Mouse (Mus musculus) MN1 (cell line): Measurements from ENCODE around the gene Rpl10.

Experiments
- DNase-seq: peaks from one replicate; pipeline ENCODE4 v3.0.0-alpha.2; 2016; ENCODE audit warnings: low spot score

Gene Rpl10

DNA sequence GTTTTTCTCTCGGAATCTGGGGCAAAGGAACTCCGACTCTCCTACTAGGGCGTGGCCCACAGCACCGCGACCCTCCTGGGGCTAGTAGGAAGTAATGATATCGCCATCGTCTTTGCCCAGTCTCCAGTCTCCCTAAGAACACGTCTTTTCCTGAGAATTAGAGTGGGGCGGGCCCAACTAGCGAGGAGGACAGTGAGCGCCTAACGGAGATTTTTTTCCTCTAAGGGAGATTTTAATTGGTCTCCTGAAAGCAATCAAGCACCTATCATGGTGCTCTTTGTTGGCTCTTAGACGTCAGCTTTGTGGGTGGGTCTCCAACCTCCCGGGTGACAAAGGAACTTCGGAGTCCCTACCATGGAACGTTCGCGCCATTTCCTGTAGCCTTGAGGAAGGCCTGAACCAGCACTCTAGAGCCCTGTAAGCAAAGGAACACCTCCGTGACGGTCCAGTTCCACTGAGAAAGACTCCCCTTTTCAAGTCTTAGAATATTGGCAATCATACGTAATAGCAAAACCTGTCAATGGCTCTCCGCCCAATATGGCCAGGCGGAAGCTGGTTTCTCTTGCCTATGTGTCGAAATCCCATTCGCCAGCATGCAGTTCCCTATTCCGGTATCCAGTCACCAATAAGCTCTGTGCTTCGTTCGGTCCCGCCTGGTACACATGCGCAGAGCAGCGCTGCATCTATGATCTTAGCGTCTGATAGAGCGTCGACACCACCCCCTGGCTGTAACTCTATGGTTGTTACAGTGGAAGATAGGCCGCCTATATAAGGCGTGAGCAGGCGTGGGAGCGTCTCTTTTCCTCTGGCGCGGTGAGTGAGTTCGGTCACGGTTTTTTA is at the start of gene Rpl10:
TSS of gene Rpl10 (plus strand) at position 751 of the 840 bp plus-strand sequence.
- peak; percentile 97 for DNase-seq

DNA sequence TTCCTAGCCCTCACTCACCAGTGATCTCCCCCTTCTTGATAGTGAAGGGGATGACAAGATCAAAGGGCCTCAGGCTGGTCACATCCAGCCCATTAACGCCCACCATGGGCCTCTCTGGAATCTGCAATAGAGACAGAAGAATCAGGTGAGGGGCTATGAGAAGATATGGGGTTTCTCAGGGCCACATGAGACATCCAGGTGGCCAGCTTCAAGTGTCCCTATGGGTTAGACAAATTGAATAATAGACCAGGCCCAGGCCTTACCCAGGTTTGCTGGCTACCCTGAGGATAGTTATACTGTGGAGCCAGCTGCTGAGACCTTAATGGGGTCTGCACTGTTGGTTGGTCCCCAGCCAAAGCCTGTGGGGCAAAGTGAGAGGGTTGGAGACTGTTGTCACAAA is 40.6 kb upstream of the Rpl10 start:
- DNase-seq = no peak

- no peak for DNase-seq
Observed at GRCm38 (mm10) chrX:74233196-74233595, 37.4 kb upstream of the Rpl10 start.

GRCm38 (mm10) chrX:74240332-74240731 is 30.3 kb upstream of the Rpl10 start:
- no peak for DNase-seq

GRCm38 (mm10) chrX:74243396-74243795 is 27.2 kb upstream of the Rpl10 start:
- no peak for DNase-seq

GRCm38 (mm10) chrX:74243807-74244206 is 26.8 kb upstream of the Rpl10 start:
- DNase-seq = no peak

- peak; percentile 20 for DNase-seq
Observed at GRCm38 (mm10) chrX:74244614-74245083, 26.0 kb upstream of the Rpl10 start.

- DNase-seq = no peak
Observed at GRCm38 (mm10) chrX:74245107-74245506, 25.5 kb upstream of the Rpl10 start.

- peak; percentile 75 for DNase-seq
Observed at GRCm38 (mm10) chrX:74245687-74246086, 24.9 kb upstream of the Rpl10 start.

GRCm38 (mm10) chrX:74246213-74246681 is 24.4 kb upstream of the Rpl10 start:
- peak; percentile 90 for DNase-seq

GRCm38 (mm10) chrX:74246693-74247092 is 23.9 kb upstream of the Rpl10 start:
- DNase-seq = no peak

DNA sequence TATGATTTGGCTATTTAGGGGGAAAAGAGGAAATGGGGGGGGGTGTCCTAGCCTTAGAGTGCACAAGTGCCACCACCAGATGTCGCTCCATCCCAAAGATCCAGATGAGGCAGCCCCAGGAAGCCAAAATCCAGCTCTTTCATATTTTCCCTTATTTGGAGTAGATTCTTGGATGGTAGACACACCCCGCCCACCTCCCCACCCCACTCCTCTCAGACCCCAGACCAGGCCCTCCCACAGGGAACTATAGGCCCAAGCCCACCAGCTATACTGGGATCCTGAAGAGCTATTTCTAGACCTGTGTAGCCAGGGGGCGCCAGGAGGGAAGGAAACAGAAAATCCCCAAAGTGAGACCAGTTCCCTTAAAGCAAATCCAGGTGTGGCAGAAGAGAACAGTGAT is 22.0 kb upstream of the Rpl10 start:
- DNase-seq = peak; percentile 68

DNA sequence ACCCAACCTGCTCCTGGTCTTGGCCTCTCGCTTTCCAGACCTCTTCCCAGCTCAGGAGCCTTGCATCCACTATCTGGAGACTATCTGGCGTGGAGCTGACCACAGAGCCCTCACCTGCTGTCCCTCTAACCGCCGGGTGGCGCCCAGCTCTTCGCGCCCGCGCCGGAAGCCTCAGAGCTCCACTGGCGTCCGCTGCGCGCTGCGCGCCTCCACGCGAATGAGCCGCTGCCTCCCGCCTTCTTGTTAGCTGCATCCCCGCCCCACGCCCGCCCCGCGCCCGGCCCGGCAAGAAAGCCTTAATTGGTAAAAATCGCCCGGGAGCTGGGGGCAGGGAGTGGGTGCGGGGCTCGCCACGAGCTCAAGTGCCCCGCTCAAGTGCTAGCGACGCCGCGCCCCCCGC is 21.0 kb upstream of the Rpl10 start, which contains the start of gene Flna:
TSS of gene Flna (minus strand) at position 206 of the 400 bp plus-strand sequence.
- peak; percentile 78 for DNase-seq

- DNase-seq = peak; percentile 95
Observed at GRCm38 (mm10) chrX:74254153-74254887, 16.3 kb upstream of the Rpl10 start, which contains the start of gene Emd. Gene Emd, plus strand, starts transcription at chrX:74254687.

DNA sequence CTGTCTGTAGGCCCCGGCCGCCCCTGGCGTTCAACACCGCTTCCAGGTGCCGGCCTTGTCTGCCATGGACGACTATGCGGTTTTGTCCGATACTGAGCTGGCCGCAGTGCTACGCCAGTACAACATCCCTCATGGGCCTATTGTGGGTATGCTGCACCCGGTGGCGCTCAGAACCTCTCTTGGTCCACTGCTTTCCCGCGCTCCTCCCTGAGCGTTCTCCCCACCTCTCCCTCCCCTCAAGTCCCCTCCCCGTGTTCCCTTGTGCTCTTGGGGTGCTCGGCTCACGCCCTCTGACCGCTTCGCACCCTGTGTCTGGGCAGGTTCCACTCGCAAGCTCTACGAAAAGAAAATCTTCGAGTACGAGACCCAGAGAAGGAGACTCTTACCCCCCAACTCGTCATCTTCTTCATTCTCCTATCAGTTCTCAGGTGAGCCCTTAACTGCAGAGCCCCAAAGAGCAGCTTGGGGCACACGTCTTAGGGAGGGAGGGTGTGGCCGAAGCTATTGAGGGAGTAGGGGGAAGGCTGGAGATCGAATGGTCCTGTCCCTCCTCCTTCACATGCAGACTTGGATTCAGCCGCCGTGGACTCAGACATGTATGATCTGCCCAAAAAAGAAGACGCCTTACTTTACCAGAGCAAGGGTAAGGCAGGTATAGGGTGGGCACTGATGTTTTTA is 15.6 kb upstream of the Rpl10 start:
- no peak for DNase-seq

DNA sequence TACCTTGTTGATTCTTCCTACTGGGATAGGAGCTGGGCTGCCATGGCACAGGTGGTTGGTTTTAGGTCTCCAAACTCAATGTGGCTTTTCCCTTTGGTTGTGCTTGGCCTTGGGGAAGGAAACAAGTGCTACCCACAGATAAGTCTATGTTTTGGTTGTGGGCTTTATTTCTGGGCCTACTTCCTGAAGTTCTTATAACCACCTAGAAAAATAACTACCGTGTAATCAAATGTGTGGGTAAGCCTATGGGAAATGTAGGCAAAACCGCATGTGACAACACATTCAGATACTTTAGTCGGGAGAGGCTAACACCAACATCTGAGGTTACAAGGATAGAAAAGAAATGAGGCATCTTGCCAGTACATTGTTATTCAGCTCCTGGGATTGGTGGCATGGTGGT is 12.9 kb upstream of the Rpl10 start:
- DNase-seq = no peak

DNA sequence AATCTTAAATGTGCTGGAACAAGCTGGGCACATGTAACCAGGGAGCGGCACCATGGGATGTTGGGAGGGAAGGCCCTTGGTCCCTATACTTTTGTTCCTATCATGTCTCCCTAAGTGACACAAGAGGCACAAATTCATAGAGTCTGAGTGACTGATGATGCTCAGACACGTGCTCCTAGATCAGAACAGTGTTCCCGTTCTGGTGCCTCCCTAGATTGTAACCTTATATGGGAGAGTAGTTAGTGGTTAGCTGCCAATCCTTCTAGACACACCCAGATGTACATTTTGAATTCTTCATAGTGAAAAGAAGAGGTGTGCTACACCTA is 913 bp upstream of the Rpl10 start:
- DNase-seq = no peak

GRCm38 (mm10) chrX:74270902-74271551 is 415 bp downstream of the Rpl10 start:
- DNase-seq = peak; percentile 62

- DNase-seq = peak; percentile 15
Observed at GRCm38 (mm10) chrX:74273422-74274322, 3.1 kb downstream of the Rpl10 start.

- peak; percentile 19 for DNase-seq
Observed at GRCm38 (mm10) chrX:74277916-74278315, 7.3 kb downstream of the Rpl10 start.
